Mouse (Mus musculus) embryonic facial prominence, embryonic 12.5 days (tissue): ENCODE results near the gene Zfp30. TPM values are rescaled to one million over a fixed set of nuclear protein-coding genes. Genes with fewer than 3 reads are reported as not detected.
A peak's percentile ranks its signal among the peaks of the same experiment; 100 is the strongest.

Experiments
- ATAC-seq: fragments of 200-750 bp; cut with Nextera tagmentation; 2 replicates; pipeline ENCODE4 v1.8.0; 2017; ENCODE audit not compliant: insufficient number of reproducible peaks, insufficient read depth, low FRiP score, low TSS enrichment
- H3K27ac ChIP-seq: fragments of 300-500 bp; sonication (generic); 2 replicates; pipeline ENCODE4 v1.5.1; 2016; ENCODE audit warnings: mild to moderate bottlenecking
- H3K27me3 ChIP-seq: fragments of 300-500 bp; sonication (generic); 2 replicates; pipeline ENCODE4 v1.6.1; 2016; ENCODE audit warnings: mild to moderate bottlenecking, moderate library complexity
- H3K36me3 ChIP-seq: fragments of 300-500 bp; sonication (generic); 2 replicates; pipeline ENCODE4 v1.6.1; 2016; ENCODE audit warnings: mild to moderate bottlenecking
- H3K4me1 ChIP-seq: fragments of 300-500 bp; sonication (generic); 2 replicates; pipeline ENCODE4 v1.6.1; 2016
- H3K4me2 ChIP-seq: fragments of 300-500 bp; sonication (generic); replicated peaks from 2 replicates; pipeline ENCODE4 v1.6.1; 2016; ENCODE audit warnings: mild to moderate bottlenecking, moderate library complexity
- H3K4me3 ChIP-seq: fragments of 300-500 bp; sonication (generic); 2 replicates; pipeline ENCODE4 v1.5.1; 2016; ENCODE audit warnings: mild to moderate bottlenecking
- H3K9ac ChIP-seq: fragments of 300-500 bp; sonication (generic); 2 replicates; pipeline ENCODE4 v1.6.1; 2016; ENCODE audit warnings: mild to moderate bottlenecking, moderate library complexity
- H3K9me3 ChIP-seq: fragments of 300-500 bp; sonication (generic); 2 replicates; pipeline ENCODE4 v1.6.1; 2016; ENCODE audit warnings: mild to moderate bottlenecking, moderate library complexity
- WGBS: fragments of 180-500 bp; shearing (Covaris S2); methylation state at CpG from one replicate; pipeline ENCODE4 v1.1.7; 2016; 5-methylcytosine and 5-hydroxymethylcytosine counted together
- polyA plus RNA-seq: library from polyadenylated mRNA; unstranded; fragments of >200 nt; fragmentation: Nextera tagmentation; extraction: Ambion mirVana; gene quantifications from 2 replicates; pipeline ENCODE4 v1.2.1, GENCODE M21; 2016

Zfp30 gene
- polyA plus RNA-seq, 1 experiment from 2014 or later = 10.8 TPM

DNA sequence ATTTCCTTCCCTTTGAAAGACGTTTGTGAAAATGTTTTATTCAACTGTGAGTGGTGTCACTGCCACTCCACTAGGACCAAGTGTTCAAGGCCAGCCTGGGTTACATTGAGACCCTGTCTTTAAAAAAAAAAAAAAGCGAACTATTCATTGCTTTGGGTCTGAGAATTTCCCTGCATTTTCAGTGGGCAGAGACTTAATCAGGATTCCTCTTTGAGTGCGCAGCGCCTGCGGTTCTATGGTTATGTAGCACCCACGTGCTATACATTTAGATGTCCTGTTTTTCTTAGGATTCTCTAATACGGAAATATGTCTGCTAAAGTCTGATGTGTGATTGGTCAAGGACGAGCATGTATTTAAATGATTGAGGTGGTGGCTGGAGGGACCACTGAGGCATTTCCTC lies 1.2 kb downstream of the Zfp30 start:
- H3K4me1 ChIP-seq = peaks cover 14% of the 10 kb centered on the region
- peak overlapping the region; percentile 61 for H3K4me2 ChIP-seq
- no peak overlapping the region for H3K9ac ChIP-seq
- H3K36me3 ChIP-seq = peaks cover 28% of the 10 kb centered on the region
- no peaks in the 10 kb centered on the region for H3K9me3 ChIP-seq
- H3K27me3 ChIP-seq = no peaks in the 10 kb centered on the region
- H3K4me3 ChIP-seq = peak overlapping the region; percentile 86
- no peak for ATAC-seq
- WGBS = 56% methylated on average over 8 of the region's 8 CpGs
- no peak overlapping the region for H3K27ac ChIP-seq

DNA sequence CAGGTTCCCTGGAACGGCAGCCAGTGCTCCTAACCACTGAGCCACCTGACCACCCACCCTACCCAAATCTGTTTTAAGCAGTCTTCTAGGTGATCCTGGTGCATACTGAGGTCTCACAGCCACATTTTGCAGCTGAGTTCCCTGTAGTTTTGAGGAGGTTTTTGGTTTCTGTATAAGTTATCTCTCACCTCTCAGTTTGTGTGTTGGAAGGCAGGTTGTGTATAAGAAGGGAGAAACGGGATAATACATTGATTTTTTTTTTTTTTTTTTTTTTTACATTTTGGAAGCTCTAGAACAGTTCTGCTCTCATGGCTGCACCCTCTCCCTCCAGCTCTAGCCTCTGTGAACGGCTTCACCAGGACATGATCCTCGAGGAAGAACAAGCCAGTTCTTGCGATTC lies 2.1 kb downstream of the Zfp30 start:
- Histone ChIP-seq H3K9me3 (no peaks in the 10 kb centered on the region), H3K4me2 (peak overlapping the region; percentile 61), H3K27me3 (no peaks in the 10 kb centered on the region), H3K4me1 (peaks cover 14% of the 10 kb centered on the region), H3K4me3 (peak overlapping the region; percentile 86), H3K36me3 (peaks cover 36% of the 10 kb centered on the region), H3K27ac (no peak overlapping the region), H3K9ac (peak overlapping the region; percentile 35; the same call in 1 of the 2 replicates)
- WGBS = 85% methylated on average over 5 of the region's 5 CpGs
- ATAC-seq = no peak

DNA sequence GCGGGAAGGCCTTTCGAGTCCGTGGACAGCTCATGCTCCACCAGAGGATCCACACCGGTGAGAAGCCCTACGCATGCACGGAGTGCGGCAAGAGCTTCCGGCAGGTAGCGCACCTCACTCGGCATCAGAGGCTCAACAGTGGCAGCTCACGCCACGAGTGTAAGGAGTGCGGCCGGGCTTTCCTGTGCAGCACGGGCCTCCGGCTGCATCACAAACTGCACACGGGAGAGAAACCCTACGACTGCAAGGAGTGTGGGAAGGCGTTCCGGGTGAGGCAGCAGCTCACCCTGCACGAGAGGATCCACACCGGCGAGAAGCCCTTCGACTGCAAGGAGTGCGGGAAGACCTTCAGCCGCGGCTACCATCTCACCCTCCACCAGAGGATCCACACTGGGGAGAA lies 9.1 kb downstream of the Zfp30 start:
- Histone ChIP-seq H3K27ac (no peak overlapping the region), H3K4me3 (no peak overlapping the region), H3K27me3 (peaks cover 14% of the 10 kb centered on the region), H3K4me2 (peak overlapping the region; percentile 8; the same call in 1 of the 2 replicates), H3K9me3 (peaks cover 5% of the 10 kb centered on the region; the same call in 1 of the 2 replicates), H3K9ac (no peak overlapping the region), H3K36me3 (peaks cover 64% of the 10 kb centered on the region), H3K4me1 (no peaks in the 10 kb centered on the region)
- no peak for ATAC-seq
- whole genome bisulfite sequencing = 35% methylated on average over 27 of the region's 27 CpGs

DNA sequence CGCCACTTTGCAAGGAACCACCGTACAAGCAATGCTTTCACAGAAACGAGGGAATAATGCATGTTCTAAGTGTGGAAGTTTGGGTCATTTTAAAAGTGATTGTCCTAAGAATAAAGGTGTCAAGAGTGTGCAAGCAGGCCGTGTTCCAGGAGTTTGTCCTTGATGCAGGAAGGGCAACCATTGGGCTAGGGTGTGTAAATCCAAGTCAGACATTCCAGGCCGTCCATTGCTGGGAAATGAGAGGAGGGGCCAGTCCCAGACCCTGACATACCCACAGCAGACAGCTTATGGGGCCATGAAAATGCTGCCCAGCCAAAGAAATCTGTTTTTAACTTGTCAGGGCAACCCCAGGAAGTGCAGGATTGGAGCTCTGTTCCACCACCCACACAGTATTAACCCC lies 23.2 kb downstream of the Zfp30 start:
- Histone ChIP-seq H3K9ac (no peak overlapping the region), H3K4me2 (no peak overlapping the region), H3K27ac (no peak overlapping the region), H3K4me3 (no peak overlapping the region), H3K9me3 (no peaks in the 10 kb centered on the region), H3K4me1 (no peaks in the 10 kb centered on the region), H3K27me3 (no peaks in the 10 kb centered on the region), H3K36me3 (no peaks in the 10 kb centered on the region)
- no peak for ATAC-seq
- 85% methylated on average over 5 of the region's 5 CpGs for WGBS

DNA sequence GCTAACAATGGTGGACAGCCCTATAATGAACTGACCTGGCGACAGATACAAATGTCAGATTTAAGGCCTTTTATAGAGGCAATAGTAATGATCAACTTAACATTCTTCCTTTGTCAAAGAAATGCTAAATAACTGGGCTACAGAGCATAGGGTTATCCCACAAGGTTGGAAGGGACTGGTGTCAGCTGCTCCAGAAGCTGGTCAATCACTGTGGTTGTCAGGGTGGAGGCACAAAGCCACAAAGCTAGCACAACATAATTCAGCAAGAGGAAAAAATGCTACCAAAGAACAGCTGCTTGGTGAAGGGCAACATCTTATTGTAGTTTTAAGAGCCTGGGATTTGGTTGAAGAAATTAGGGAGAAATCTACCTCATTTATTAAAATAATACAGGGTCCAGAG lies 28.4 kb downstream of the Zfp30 start:
- no peaks in the 10 kb centered on the region for H3K36me3 ChIP-seq
- no peaks in the 10 kb centered on the region for H3K27me3 ChIP-seq
- no peak overlapping the region for H3K4me2 ChIP-seq
- H3K9me3 ChIP-seq = no peaks in the 10 kb centered on the region
- no peak overlapping the region for H3K9ac ChIP-seq
- ATAC-seq = no peak
- no peak overlapping the region for H3K4me3 ChIP-seq
- H3K27ac ChIP-seq = no peak overlapping the region
- H3K4me1 ChIP-seq = peaks cover 16% of the 10 kb centered on the region
- 95% methylated on average over 1 of the region's 1 CpGs for WGBS

DNA sequence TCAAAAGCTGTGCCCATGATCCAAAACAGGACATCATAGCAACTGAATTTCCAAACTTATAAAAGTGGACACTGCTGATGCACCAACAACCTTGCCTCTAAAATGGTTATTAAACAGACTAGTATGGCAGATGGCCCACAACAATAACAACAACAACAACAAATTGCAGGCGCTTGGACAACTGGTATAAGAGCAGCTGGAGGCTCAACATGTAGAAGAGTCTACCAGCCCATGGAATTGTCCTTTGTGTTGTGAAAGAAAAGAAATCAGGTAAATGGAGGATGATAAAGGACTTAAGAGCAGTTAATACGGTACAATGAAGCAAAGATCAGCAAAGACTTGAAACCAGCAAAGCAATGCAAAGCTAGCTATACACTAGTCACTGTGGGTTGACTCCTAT lies 30.6 kb downstream of the Zfp30 start:
- no peak for ATAC-seq
- Histone ChIP-seq H3K4me3 (peak overlapping the region; percentile 72; the same call in 1 of the 2 replicates), H3K4me2 (peak overlapping the region; percentile 78; the same call in 1 of the 2 replicates), H3K9me3 (no peaks in the 10 kb centered on the region), H3K9ac (no peak overlapping the region), H3K27ac (no peak overlapping the region), H3K36me3 (0 out of 2 replicates have a peak, but pooled peaks cover 5% of the 10 kb centered on the region), H3K4me1 (peaks cover 27% of the 10 kb centered on the region), H3K27me3 (no peaks in the 10 kb centered on the region)
- WGBS = 85% methylated on average over 2 of the region's 2 CpGs

DNA sequence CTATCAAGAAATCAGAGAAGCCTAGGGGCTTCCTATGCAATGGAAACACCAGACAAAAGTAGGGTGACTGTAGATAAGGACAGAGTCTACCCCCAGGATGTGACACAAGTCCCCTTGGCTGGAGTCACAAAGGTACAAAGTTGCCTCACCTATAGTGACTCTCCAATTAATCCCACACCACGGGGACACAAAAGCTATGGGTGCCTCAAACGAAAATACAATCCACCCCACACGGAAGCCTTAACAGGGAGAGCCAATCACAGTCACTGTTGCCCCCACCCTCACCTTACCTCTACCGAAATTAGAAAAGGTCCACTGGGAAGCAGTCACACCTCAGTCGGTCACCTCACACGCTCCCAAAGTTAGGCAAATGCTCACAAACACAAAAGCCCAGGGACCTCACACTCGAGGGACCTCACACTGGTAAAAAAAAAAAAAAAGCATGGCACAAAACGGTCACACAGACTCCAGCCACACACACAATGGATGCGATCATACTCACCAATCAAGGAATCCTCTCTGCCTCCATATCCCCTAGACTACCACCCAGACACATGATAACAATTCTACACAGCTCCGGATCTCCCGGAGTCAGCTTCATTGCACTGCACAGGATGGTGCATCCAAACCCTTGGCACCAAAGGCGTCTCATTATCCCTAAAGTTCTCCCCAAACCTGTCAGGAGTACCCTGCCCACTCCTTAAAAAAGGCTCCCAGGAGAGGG lies 31.4 kb downstream of the Zfp30 start:
- H3K4me1 ChIP-seq = peaks cover 28% of the 10 kb centered on the region
- H3K27ac ChIP-seq = 0 out of 2 replicates have a peak overlapping the region, but pooled peaks have one; percentile 57
- peak; percentile 48 for ATAC-seq
- H3K4me3 ChIP-seq = peak overlapping the region; percentile 72
- peak overlapping the region; percentile 70 for H3K9ac ChIP-seq
- 0 out of 2 replicates have a peak, but pooled peaks cover 5% of the 10 kb centered on the region for H3K36me3 ChIP-seq
- peak overlapping the region; percentile 78 for H3K4me2 ChIP-seq
- H3K27me3 ChIP-seq = no peaks in the 10 kb centered on the region
- WGBS = 3% methylated on average over 12 of the region's 12 CpGs
- no peaks in the 10 kb centered on the region for H3K9me3 ChIP-seq

DNA sequence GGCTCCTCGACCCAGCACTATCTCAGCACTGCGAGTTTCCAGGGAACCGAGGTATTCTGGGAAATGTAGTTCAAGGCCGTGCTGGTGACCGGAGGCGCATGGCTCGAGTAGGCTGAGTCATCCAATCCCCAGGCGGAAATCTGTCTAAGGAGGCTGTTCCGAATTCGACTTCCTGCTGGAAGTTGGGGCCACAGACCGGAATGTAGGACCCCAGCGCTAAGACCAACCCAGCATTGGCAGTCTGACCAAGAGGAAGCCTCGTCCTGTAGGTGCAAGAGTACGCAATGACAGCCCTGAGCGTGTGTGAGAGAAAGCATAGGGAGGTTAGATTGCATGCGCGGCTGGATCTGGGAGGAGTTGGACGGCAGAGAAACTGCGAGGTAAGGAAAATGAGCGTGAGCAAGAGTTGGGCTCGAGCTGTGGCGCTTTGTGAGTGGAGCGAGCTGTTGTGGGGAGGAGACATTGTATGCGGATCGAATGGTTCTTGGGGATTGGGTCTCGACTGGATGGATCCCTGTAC lies 32.2 kb downstream of the Zfp30 start, which contains the start of gene Zfp790:
Gene Zfp790, plus strand, starts transcription at position 205 of the 520 bp plus-strand sequence.
- under 1% methylated on average over 26 of the region's 26 CpGs for WGBS
- Histone ChIP-seq H3K4me1 (peaks cover 28% of the 10 kb centered on the region), H3K27me3 (no peaks in the 10 kb centered on the region), H3K9ac (peak within 1 kb of the TSS; percentile 70), H3K4me2 (peak within 1 kb of the TSS; percentile 78), H3K9me3 (no peaks in the 10 kb centered on the region), H3K36me3 (0 out of 2 replicates have a peak, but pooled peaks cover 5% of the 10 kb centered on the region), H3K4me3 (peak within 1 kb of the TSS; percentile 72), H3K27ac (peak within 1 kb of the TSS; percentile 91)
- peak; percentile 95 for ATAC-seq

DNA sequence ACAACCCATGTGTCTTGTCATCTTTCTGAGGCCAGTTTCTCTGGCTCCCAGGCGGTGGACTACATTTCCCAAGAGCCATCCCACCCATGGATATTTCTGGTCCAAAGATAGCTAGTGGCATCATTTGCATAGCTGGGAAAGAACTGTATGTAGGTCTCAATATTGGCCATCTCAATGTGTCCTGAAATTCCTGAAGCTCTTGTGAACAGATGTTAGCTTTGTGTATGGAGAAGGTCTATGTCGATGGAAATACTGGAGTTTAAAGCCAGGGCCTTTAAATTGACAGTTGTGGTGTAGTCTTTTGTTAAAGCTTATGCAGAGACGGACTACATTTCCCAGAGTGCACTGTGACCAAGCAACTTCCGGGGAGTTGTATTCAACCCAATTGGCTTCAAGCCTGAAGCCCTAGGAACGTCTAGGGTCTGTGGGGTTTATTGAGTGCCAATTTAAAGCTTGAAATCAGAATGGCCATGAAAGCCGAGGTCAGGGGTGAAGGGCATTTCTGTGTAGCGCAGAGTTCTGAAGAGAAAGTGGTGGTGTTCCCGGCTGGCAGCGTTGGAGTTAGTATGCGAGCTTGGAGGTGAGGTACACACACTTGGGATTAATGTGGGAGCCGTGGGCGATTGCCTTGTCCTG lies 34.9 kb downstream of the Zfp30 start:
- H3K9me3 ChIP-seq = no peaks in the 10 kb centered on the region
- no peaks in the 10 kb centered on the region for H3K27me3 ChIP-seq
- peak overlapping the region; percentile 65 for H3K4me2 ChIP-seq
- peaks cover 28% of the 10 kb centered on the region for H3K4me1 ChIP-seq
- peak overlapping the region; percentile 30; the same call in 1 of the 2 replicates for H3K27ac ChIP-seq
- peaks cover 26% of the 10 kb centered on the region for H3K36me3 ChIP-seq
- ATAC-seq = peak; percentile 45; the same call in 1 of the 2 replicates
- peak overlapping the region; percentile 51 for H3K9ac ChIP-seq
- peak overlapping the region; percentile 45 for H3K4me3 ChIP-seq
- 5% methylated on average over 12 of the region's 12 CpGs for WGBS

DNA sequence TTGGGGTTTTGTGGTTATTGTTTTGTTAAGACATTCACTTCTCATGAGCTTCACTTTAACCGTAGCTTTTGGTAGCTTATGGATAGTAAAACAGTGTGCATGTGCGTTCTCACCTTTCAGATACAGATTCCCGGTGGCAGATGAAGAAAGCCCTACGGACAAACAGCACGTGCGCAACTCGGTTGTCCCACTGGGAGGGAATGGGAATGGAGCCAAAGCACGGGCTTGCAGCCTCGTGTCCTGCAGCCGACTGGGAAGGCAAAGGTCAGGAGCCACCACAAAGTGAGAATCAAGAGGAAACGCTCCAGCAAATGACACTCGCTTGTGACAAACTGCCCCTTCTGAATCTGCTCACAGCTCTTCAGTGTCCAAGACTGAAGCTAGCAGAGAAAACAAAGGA lies 44.2 kb downstream of the Zfp30 start:
- H3K4me2 ChIP-seq = no peak overlapping the region
- no peaks in the 10 kb centered on the region for H3K4me1 ChIP-seq
- no peak overlapping the region for H3K9ac ChIP-seq
- H3K27ac ChIP-seq = no peak overlapping the region
- peaks cover 74% of the 10 kb centered on the region for H3K36me3 ChIP-seq
- no peak overlapping the region for H3K4me3 ChIP-seq
- ATAC-seq = no peak
- no peaks in the 10 kb centered on the region for H3K9me3 ChIP-seq
- H3K27me3 ChIP-seq = no peaks in the 10 kb centered on the region
- 96% methylated on average over 12 of the region's 12 CpGs for WGBS

DNA sequence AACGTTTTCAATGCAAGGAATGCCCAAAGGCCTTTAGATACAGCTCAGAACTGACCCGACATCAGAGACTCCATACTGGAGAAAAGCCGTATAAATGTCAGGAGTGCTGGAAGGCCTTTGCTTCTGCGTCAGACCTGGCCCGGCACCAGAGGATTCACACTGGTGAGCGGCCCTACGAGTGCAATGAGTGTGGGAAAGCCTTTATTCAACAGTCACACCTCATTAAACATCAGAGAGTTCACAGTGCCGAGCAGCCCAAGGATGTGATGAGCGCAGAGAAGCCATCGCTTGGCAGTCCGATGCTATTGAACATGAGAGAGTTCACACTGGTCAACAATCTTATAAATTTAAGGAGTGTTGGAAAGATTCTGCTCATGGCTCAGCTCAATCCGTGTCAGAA lies 46.0 kb downstream of the Zfp30 start:
- 95% methylated on average over 12 of the region's 12 CpGs for WGBS
- Histone ChIP-seq H3K36me3 (peaks cover 63% of the 10 kb centered on the region), H3K9ac (no peak overlapping the region), H3K4me3 (no peak overlapping the region), H3K9me3 (no peaks in the 10 kb centered on the region), H3K27ac (no peak overlapping the region), H3K27me3 (no peaks in the 10 kb centered on the region), H3K4me2 (no peak overlapping the region), H3K4me1 (no peaks in the 10 kb centered on the region)
- no peak for ATAC-seq
